Mouse (Mus musculus) heart, adult 2 months (tissue): ENCODE data around the gene Sbf2. TPM values are rescaled to one million over a fixed set of nuclear protein-coding genes. Genes with fewer than 3 reads are reported as not detected.

Experiments
- DNase-seq, 2 experiments: peaks; one replicate each; pipeline ENCODE4 v3.0.0; 2021
- H3K27ac ChIP-seq: fragments of 200-600 bp; 2 replicates; pipeline ENCODE4 v1.8.1; 2022
- H3K27me3 ChIP-seq: fragments of 200-500 bp; 2 replicates; pipeline ENCODE4 v1.6.1; 2012; ENCODE audit warnings: mild to moderate bottlenecking, low read length, inconsistent platforms, mixed read lengths; ENCODE audit not compliant: control insufficient read depth, insufficient read depth
- H3K36me3 ChIP-seq: fragments of 200-500 bp; 2 replicates; pipeline ENCODE4 v1.6.1; 2012; ENCODE audit warnings: low read length, inconsistent platforms; ENCODE audit not compliant: control insufficient read depth, insufficient read depth
- H3K4me1 ChIP-seq: fragments of 200-500 bp; 2 replicates; pipeline ENCODE4 v1.6.1; 2011; ENCODE audit warnings: low read length; ENCODE audit not compliant: control insufficient read depth, insufficient read depth
- H3K4me3 ChIP-seq: fragments of 200-600 bp; 2 replicates; pipeline ENCODE4 v1.8.1; 2022
- H3K79me2 ChIP-seq: fragments of 200-500 bp; replicated peaks from 2 replicates; pipeline ENCODE4 v1.6.1; 2012; ENCODE audit warnings: mild to moderate bottlenecking, inconsistent platforms, low read length, moderate library complexity, mixed read lengths; ENCODE audit not compliant: control insufficient read depth, insufficient read depth
- H3K9ac ChIP-seq: fragments of 200-500 bp; 2 replicates; pipeline ENCODE4 v1.6.1; 2012; ENCODE audit warnings: low read depth, mild to moderate bottlenecking, control low read depth, inconsistent platforms, low read length, mixed read lengths
- CTCF ChIP-seq: fragments of 200-600 bp; IDR thresholded peaks from 2 replicates; pipeline ENCODE4 v1.8.1; 2022; ENCODE audit warnings: antibody characterized with exemption, mild to moderate bottlenecking, moderate library complexity
- EP300 ChIP-seq: fragments of 200-500 bp; IDR thresholded peaks from 2 replicates; pipeline ENCODE4 v1.6.1; 2011; ENCODE audit warnings: low read depth, low read length, control low read depth; ENCODE audit not compliant: insufficient read depth
- POLR2A ChIP-seq: fragments of 200-500 bp; IDR thresholded peaks from 2 replicates; pipeline ENCODE4 v1.6.1; 2011; ENCODE audit warnings: mild to moderate bottlenecking, low read depth, low read length, control low read depth; ENCODE audit not compliant: insufficient read depth
- WGBS: fragments of 180-500 bp; shearing (Covaris S2); methylation state at CpG from one replicate; pipeline ENCODE4 v1.1.7; 2018; 5-methylcytosine and 5-hydroxymethylcytosine counted together
- intact Hi-C: fragments of 180-260 bp; cut with DNase I; formaldehyde crosslinking; loops from one replicate; pipeline ENCODE4 v1.15.1; 2025
- polyA plus RNA-seq: library from polyadenylated mRNA; depleted of rRNA; stranded (reverse); fragments of >200 nt; gene quantifications from 2 replicates; pipeline ENCODE4 v1.2.3, GENCODE M21; 2012
- total RNA-seq, 2 experiments: library from RNA; stranded (reverse); gene quantifications; 2 replicates each; pipeline ENCODE4 v1.2.3; 2021

The Sbf2 gene
- total and polyA plus RNA-seq, 3 experiments = 16.1 to 40.4 (median 39.7) TPM

DNA sequence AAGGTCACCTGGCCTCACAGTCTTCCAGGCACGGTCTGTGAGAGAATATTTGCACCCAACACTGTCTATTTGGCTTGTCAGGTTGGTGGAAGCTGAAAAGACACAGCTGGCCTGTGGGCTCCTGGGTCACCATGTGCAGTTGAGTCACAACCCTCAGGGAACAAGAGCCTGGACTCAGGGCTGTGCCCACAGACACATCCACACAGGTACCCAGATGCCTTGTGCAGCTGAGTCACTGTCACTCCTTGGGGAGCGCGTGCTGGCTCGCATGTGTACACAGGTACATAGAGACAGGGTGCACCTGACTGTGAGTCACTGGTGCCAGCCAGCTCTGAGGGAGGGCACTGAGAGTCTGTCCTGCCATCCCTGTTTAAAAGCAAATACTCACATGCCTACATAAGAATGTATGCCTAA, 326.5 kb downstream of the Sbf2 start:
- TF ChIP-seq CTCF = no peak
- TF ChIP-seq POLR2A = no peak
- no peak for TF ChIP-seq EP300
- H3K9ac ChIP-seq = no peak overlapping the region
- peaks cover 10% of the 10 kb centered on the region for H3K4me1 ChIP-seq
- DNase-seq = peak; percentile 49 to 60
- no peaks in the 10 kb centered on the region for H3K36me3 ChIP-seq
- H3K27me3 ChIP-seq = no peaks in the 10 kb centered on the region
- no peak overlapping the region for H3K4me3 ChIP-seq
- H3K27ac ChIP-seq = peak overlapping the region; percentile 77
- 77% methylated on average over 4 of the region's 4 CpGs for WGBS
- intact Hi-C loops = loop anchor here (1.0 to 5.0 kb wide), 3 partner anchors 342 to 514 kb away; no protein-coding TSS in a partner anchor
- H3K79me2 ChIP-seq = no peaks in the 10 kb centered on the region

- DNase-seq = peak; percentile 57 to 66
- TF ChIP-seq CTCF = no peak
- no peak for TF ChIP-seq POLR2A
- no peak for TF ChIP-seq EP300
- intact Hi-C loops = loop anchor here (1.0 to 5.0 kb wide), 6 partner anchors 145 to 515 kb away; no protein-coding TSS in a partner anchor
- peaks cover 10% of the 10 kb centered on the region for H3K4me1 ChIP-seq
- no peak overlapping the region for H3K9ac ChIP-seq
- H3K4me3 ChIP-seq = no peak overlapping the region
- WGBS = 55% methylated on average over 8 of the region's 8 CpGs
- H3K27me3 ChIP-seq = no peaks in the 10 kb centered on the region
- H3K36me3 ChIP-seq = no peaks in the 10 kb centered on the region
- H3K79me2 ChIP-seq = no peaks in the 10 kb centered on the region
- H3K27ac ChIP-seq = peak overlapping the region; percentile 77
These were observed 327.1 kb downstream of the Sbf2 start for GRCm38 (mm10) chr7:110287476-110288071.

DNA sequence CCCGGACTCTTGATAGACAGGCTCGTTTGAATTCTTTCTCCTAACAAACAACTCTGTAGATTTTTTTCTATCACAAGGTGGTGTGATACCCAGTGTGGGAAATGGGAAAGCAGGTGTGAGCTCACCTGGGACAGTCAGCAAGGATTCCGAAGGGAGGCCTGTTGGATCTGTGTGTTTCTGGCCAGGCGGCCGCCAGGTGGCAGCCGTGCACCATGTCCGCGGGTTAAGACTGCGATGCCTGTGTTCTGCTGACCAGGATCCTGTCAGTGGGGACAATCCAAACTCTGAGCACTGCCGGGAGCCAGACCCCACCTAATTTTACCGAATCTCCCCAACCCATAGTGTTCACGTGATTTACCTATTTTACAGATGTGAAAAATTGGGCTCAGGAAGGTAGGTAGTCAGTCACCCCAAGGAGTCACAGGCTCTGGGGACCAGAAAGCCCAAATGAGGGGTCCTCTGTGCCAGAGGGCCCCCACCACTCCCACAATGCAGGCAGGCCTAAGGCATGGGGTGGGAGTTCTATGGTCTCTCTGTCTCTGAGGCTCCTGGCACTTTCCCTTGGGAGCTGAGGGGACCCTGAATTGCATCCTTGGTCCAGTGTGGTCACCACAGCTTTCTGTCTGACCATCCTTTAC, 327.8 kb downstream of the Sbf2 start:
- TF ChIP-seq EP300 (peak; percentile 85), POLR2A (no peak)
- Histone ChIP-seq H3K27ac (peak overlapping the region; percentile 77), H3K4me3 (no peak overlapping the region), H3K36me3 (no peaks in the 10 kb centered on the region), H3K9ac (no peak overlapping the region), H3K79me2 (no peaks in the 10 kb centered on the region), H3K4me1 (peaks cover 10% of the 10 kb centered on the region), H3K27me3 (no peaks in the 10 kb centered on the region)
- WGBS = 11% methylated on average over 12 of the region's 12 CpGs
- peak; percentile 83 to 89 for DNase-seq
- intact Hi-C loops = loop anchor here (1.0 to 5.0 kb wide), 5 partner anchors 145 to 515 kb away; no protein-coding TSS in a partner anchor

GRCm38 (mm10) chr7:110286198-110286732, 328.5 kb downstream of the Sbf2 start:
- Histone ChIP-seq H3K4me3 (no peak overlapping the region), H3K4me1 (peaks cover 10% of the 10 kb centered on the region), H3K27ac (no peak overlapping the region), H3K9ac (no peak overlapping the region), H3K27me3 (no peaks in the 10 kb centered on the region), H3K79me2 (no peaks in the 10 kb centered on the region), H3K36me3 (no peaks in the 10 kb centered on the region)
- TF ChIP-seq EP300 (no peak), CTCF (no peak), POLR2A (no peak)
- intact Hi-C loops = loop anchor here (2.0 to 5.0 kb wide), 3 partner anchors 263 to 516 kb away; no protein-coding TSS in a partner anchor
- DNase-seq = no peak
- 74% methylated on average over 8 of the region's 8 CpGs for WGBS

DNA sequence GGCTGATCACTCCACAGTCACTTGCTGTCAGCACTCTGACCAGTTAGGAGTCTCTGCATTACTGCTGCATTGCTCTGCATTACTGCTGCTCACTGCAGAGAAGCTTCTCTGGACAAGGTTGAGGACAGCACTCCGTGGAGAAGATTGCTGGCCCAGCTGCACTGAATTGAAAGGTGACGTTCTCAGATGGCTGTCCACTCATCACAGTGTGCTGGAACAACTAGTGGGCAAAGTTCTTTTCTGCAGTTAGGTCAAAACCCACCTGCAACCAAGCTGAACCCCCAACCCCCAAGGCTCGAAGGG, 328.9 kb downstream of the Sbf2 start:
- Histone ChIP-seq H3K27me3 (no peaks in the 10 kb centered on the region), H3K79me2 (no peaks in the 10 kb centered on the region), H3K27ac (no peak overlapping the region), H3K9ac (no peak overlapping the region), H3K4me3 (no peak overlapping the region), H3K4me1 (peaks cover 10% of the 10 kb centered on the region), H3K36me3 (no peaks in the 10 kb centered on the region)
- 83% methylated on average over 3 of the region's 3 CpGs for WGBS
- intact Hi-C loops = loop anchor here (2.0 to 5.0 kb wide), 3 partner anchors 263 to 517 kb away; no protein-coding TSS in a partner anchor
- no peak for DNase-seq
- TF ChIP-seq EP300 (no peak), CTCF (no peak), POLR2A (no peak)
